Mouse (Mus musculus) embryonic facial prominence, embryonic 11.5 days (tissue): ENCODE data around the gene Pbx1. TPM values are rescaled to one million over a fixed set of nuclear protein-coding genes. Genes with fewer than 3 reads are reported as not detected.
A peak's percentile ranks its signal among the peaks of the same experiment; 100 is the strongest.

Experiments
- ATAC-seq: fragments of 200-750 bp; cut with Nextera tagmentation; replicated peaks from 2 replicates; pipeline ENCODE4 v1.8.0; 2017; ENCODE audit warnings: low read depth; ENCODE audit not compliant: insufficient number of reproducible peaks, low FRiP score, low TSS enrichment
- DNase-seq: peaks from one replicate; pipeline ENCODE4 v3.0.0-alpha.2; 2015; ENCODE audit warnings: low spot score
- H3K27ac ChIP-seq: fragments of 300-500 bp; sonication (generic); replicated peaks from 2 replicates; pipeline ENCODE4 v1.5.1; 2014; ENCODE audit warnings: mild to moderate bottlenecking, low read depth, low read length, control low read depth
- H3K27me3 ChIP-seq: fragments of 300-500 bp; sonication (generic); 2 replicates; pipeline ENCODE4 v1.6.1; 2014; ENCODE audit warnings: mild to moderate bottlenecking, low read length, moderate library complexity, mixed read lengths; ENCODE audit not compliant: control insufficient read depth, insufficient read depth
- H3K36me3 ChIP-seq: fragments of 300-500 bp; sonication (generic); replicated peaks from 2 replicates; pipeline ENCODE4 v1.6.1; 2014; ENCODE audit warnings: low read depth, mild to moderate bottlenecking, low read length, moderate library complexity, mixed read lengths; ENCODE audit not compliant: control insufficient read depth, insufficient read depth
- H3K4me1 ChIP-seq: fragments of 300-500 bp; sonication (generic); 2 replicates; pipeline ENCODE4 v1.6.1; 2014; ENCODE audit warnings: low read length, mixed read lengths; ENCODE audit not compliant: control insufficient read depth, insufficient read depth
- H3K4me2 ChIP-seq: fragments of 300-500 bp; sonication (generic); 2 replicates; pipeline ENCODE4 v1.6.1; 2014; ENCODE audit warnings: low read depth, mild to moderate bottlenecking, control low read depth, low read length, moderate library complexity
- H3K4me3 ChIP-seq: fragments of 300-500 bp; sonication (generic); 2 replicates; pipeline ENCODE4 v1.5.1; 2014; ENCODE audit warnings: low read depth, low read length, control low read depth
- H3K9ac ChIP-seq: fragments of 300-500 bp; sonication (generic); replicated peaks from 2 replicates; pipeline ENCODE4 v1.6.1; 2014; ENCODE audit warnings: mild to moderate bottlenecking, control low read depth, low read length
- H3K9me3 ChIP-seq: fragments of 300-500 bp; sonication (generic); replicated peaks from 2 replicates; pipeline ENCODE4 v1.6.1; 2016; ENCODE audit warnings: mild to moderate bottlenecking, low read length, inconsistent platforms, mixed read lengths; ENCODE audit not compliant: control insufficient read depth
- WGBS: fragments of 180-500 bp; shearing (Covaris S2); extraction: QIAGEN DNeasy Blood & Tissue Kit; methylation state at CpG from one replicate; pipeline ENCODE4 v1.1.7; 2014; 5-methylcytosine and 5-hydroxymethylcytosine counted together
- polyA plus RNA-seq: library from polyadenylated mRNA; unstranded; fragments of >200 nt; fragmentation: Nextera tagmentation; extraction: Ambion mirVana; gene quantifications from 2 replicates; pipeline ENCODE4 v1.2.1, GENCODE M21; 2014

The Pbx1 gene
- polyA plus RNA-seq, 1 experiment from 2014 or later = 47.8 TPM

- H3K4me1 ChIP-seq = peaks cover 7% of the 10 kb centered on the region
- no peaks in the 10 kb centered on the region for H3K36me3 ChIP-seq
- no peaks in the 10 kb centered on the region for H3K9me3 ChIP-seq
- no peak overlapping the region for H3K4me3 ChIP-seq
- 0 out of 2 replicates have a peak overlapping the region, but pooled peaks have one; percentile 11 for H3K27ac ChIP-seq
- no peak overlapping the region for H3K9ac ChIP-seq
- no peaks in the 10 kb centered on the region for H3K27me3 ChIP-seq
- H3K4me2 ChIP-seq = no peak overlapping the region
- ATAC-seq (no peak), DNase-seq (no peak)
- WGBS = 64% methylated on average over 4 of the region's 4 CpGs
These were observed 38.6 kb downstream of the Pbx1 start for GRCm38 (mm10) chr1:168393456-168393855.

GRCm38 (mm10) chr1:168392500-168392853 is 39.6 kb downstream of the Pbx1 start:
- Histone ChIP-seq H3K9ac (no peak overlapping the region), H3K4me3 (no peak overlapping the region), H3K4me2 (peak overlapping the region; percentile 29), H3K27me3 (no peaks in the 10 kb centered on the region), H3K36me3 (no peaks in the 10 kb centered on the region), H3K27ac (peak overlapping the region; percentile 62), H3K9me3 (no peaks in the 10 kb centered on the region), H3K4me1 (peaks cover 7% of the 10 kb centered on the region)
- 30% methylated on average over 5 of the region's 5 CpGs for WGBS
- DNase-seq (no peak), ATAC-seq (no peak)

GRCm38 (mm10) chr1:168391617-168392499 is 40.2 kb downstream of the Pbx1 start:
- no peaks in the 10 kb centered on the region for H3K9me3 ChIP-seq
- no peaks in the 10 kb centered on the region for H3K27me3 ChIP-seq
- no peak overlapping the region for H3K9ac ChIP-seq
- H3K27ac ChIP-seq = peak overlapping the region; percentile 62
- 22% methylated on average over 20 of the region's 20 CpGs for WGBS
- no peak; the same call in 1 of the 2 replicates for ATAC-seq
- DNase-seq = peak; percentile 89
- no peaks in the 10 kb centered on the region for H3K36me3 ChIP-seq
- peak overlapping the region; percentile 29 for H3K4me2 ChIP-seq
- no peak overlapping the region for H3K4me3 ChIP-seq
- H3K4me1 ChIP-seq = peaks cover 7% of the 10 kb centered on the region

GRCm38 (mm10) chr1:168390748-168391147 is 41.3 kb downstream of the Pbx1 start:
- H3K9ac ChIP-seq = no peak overlapping the region
- H3K36me3 ChIP-seq = no peaks in the 10 kb centered on the region
- DNase-seq (no peak), ATAC-seq (no peak)
- peaks cover 9% of the 10 kb centered on the region for H3K4me1 ChIP-seq
- H3K4me3 ChIP-seq = no peak overlapping the region
- no peaks in the 10 kb centered on the region for H3K9me3 ChIP-seq
- H3K27me3 ChIP-seq = no peaks in the 10 kb centered on the region
- H3K27ac ChIP-seq = no peak overlapping the region
- no peak overlapping the region for H3K4me2 ChIP-seq

GRCm38 (mm10) chr1:168386159-168386558 is 45.9 kb downstream of the Pbx1 start:
- Histone ChIP-seq H3K9ac (no peak overlapping the region), H3K4me2 (no peak overlapping the region), H3K27ac (no peak overlapping the region), H3K4me1 (peaks cover 30% of the 10 kb centered on the region), H3K27me3 (no peaks in the 10 kb centered on the region), H3K9me3 (no peaks in the 10 kb centered on the region), H3K4me3 (no peak overlapping the region), H3K36me3 (no peaks in the 10 kb centered on the region)
- no peak for DNase-seq
- 81% methylated on average over 6 of the region's 6 CpGs for WGBS
- ATAC-seq = no peak

GRCm38 (mm10) chr1:168384594-168384955 is 47.5 kb downstream of the Pbx1 start:
- ATAC-seq = no peak
- Histone ChIP-seq H3K27me3 (no peaks in the 10 kb centered on the region), H3K27ac (peak overlapping the region; percentile 74), H3K9ac (no peak overlapping the region), H3K36me3 (no peaks in the 10 kb centered on the region; the same call in 1 of the 2 replicates), H3K9me3 (no peaks in the 10 kb centered on the region), H3K4me1 (peaks cover 30% of the 10 kb centered on the region), H3K4me2 (no peak overlapping the region), H3K4me3 (no peak overlapping the region)
- peak; percentile 22 for DNase-seq
- WGBS = 15% methylated on average over 6 of the region's 6 CpGs

- 12% methylated on average over 5 of the region's 5 CpGs for WGBS
- peak; percentile 59 for DNase-seq
- peaks cover 30% of the 10 kb centered on the region for H3K4me1 ChIP-seq
- H3K27me3 ChIP-seq = no peaks in the 10 kb centered on the region
- no peaks in the 10 kb centered on the region; the same call in 1 of the 2 replicates for H3K36me3 ChIP-seq
- ATAC-seq = peak; percentile 30; the same call in 1 of the 2 replicates
- H3K4me3 ChIP-seq = no peak overlapping the region
- no peak overlapping the region; the same call in 1 of the 2 replicates for H3K9ac ChIP-seq
- H3K4me2 ChIP-seq = no peak overlapping the region
- peak overlapping the region; percentile 74 for H3K27ac ChIP-seq
- no peaks in the 10 kb centered on the region for H3K9me3 ChIP-seq
These were observed 48.1 kb downstream of the Pbx1 start for GRCm38 (mm10) chr1:168383832-168384593.

- Histone ChIP-seq H3K27me3 (no peaks in the 10 kb centered on the region), H3K27ac (peak overlapping the region; percentile 74; the same call in 1 of the 2 replicates), H3K4me2 (no peak overlapping the region), H3K4me1 (peaks cover 30% of the 10 kb centered on the region), H3K36me3 (no peaks in the 10 kb centered on the region; the same call in 1 of the 2 replicates), H3K9me3 (no peaks in the 10 kb centered on the region), H3K9ac (no peak overlapping the region), H3K4me3 (no peak overlapping the region)
- 0% methylated on average over 4 of the region's 4 CpGs for WGBS
- peak; percentile 74 for ATAC-seq
- peak; percentile 86 for DNase-seq
These were observed 49.3 kb downstream of the Pbx1 start for GRCm38 (mm10) chr1:168382823-168383157.
